Mouse (Mus musculus): ENCODE results near the gene Smtnl2.

DNA sequence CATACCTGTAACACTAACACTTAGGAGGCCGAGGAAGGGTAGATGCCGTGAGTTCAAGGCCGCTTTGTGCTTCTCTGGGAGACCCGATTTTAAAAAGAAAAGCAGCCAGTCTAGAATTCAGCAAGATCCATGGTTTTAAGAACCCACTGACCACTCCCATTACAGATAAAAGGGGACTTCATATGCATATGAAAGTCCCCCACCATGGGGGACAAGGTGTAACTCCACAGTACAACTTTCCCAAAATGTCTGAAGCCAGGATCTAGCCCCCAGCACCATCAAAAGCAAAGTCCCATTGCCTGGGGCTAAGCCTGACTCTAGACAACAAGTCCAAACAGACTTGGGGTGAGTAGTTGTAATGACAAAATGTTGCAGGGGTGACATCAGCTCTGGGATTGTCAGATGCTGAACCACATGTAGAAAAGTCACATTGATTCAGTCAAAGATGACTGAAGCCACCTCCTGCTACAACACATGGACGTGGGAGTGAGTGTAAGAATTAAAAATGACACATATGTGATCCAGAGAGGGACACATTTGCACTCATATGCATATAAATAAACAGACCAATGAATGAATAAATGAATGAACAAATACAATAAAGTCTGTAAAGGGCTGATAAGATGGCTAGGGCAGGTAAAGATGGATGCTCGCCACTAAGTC, 9.1 kb upstream of the Smtnl2 start:
- TF ChIP-seq TAL1 (conservative IDR thresholded peaks at IDR 0.05; ENCODE audit: low read depth, low read length): no peak
- no peak for TF ChIP-seq GATA2 (IDR thresholded peaks at IDR 0.05; ENCODE audit: borderline replicate concordance, low read depth, low read length)

All from G1E (cell line).